Mouse (Mus musculus) myocyte (in vitro differentiated cells): Measurements from ENCODE around the gene Tmem19.

ENCODE experiments used
- CEBPB ChIP-seq: IDR thresholded peaks from 2 replicates; pipeline ENCODE4 v1.6.1; 2011; ENCODE audit warnings: mild to moderate bottlenecking, moderate library complexity; ENCODE audit not compliant: poor library complexity, insufficient read depth, severe bottlenecking
- POLR2A ChIP-seq: IDR thresholded peaks from one replicate; pipeline ENCODE4 v1.6.1; 2011; ENCODE audit warnings: low read depth, mild to moderate bottlenecking, control low read depth, moderate library complexity; ENCODE audit not compliant: insufficient read length
- TCF12 ChIP-seq: IDR thresholded peaks from one replicate; pipeline ENCODE4 v1.6.1; 2011; ENCODE audit warnings: mild to moderate bottlenecking, control low read depth; ENCODE audit not compliant: poor library complexity, insufficient read depth, severe bottlenecking

- no peak for TF ChIP-seq POLR2A
- no peak for TF ChIP-seq TCF12
- no peak for TF ChIP-seq CEBPB
Measured at GRCm38 (mm10) chr10:115336901-115337300, 25.4 kb downstream of the Tmem19 start.
